Mouse (Mus musculus) kidney, embryonic 15.5 days (tissue): ENCODE measurements around the gene Ago1. TPM values are rescaled to one million over a fixed set of nuclear protein-coding genes. Genes with fewer than 3 reads are reported as not detected.
A peak's percentile ranks its signal among the peaks of the same experiment; 100 is the strongest.

Experiments used
- ATAC-seq: fragments of 200-750 bp; cut with Nextera tagmentation; replicated peaks from 2 replicates; pipeline ENCODE4 v1.8.0; 2017; ENCODE audit warnings: moderate TSS enrichment; ENCODE audit not compliant: low FRiP score
- H3K27ac ChIP-seq: fragments of 300-500 bp; sonication (generic); 2 replicates; pipeline ENCODE4 v1.5.1; 2015; ENCODE audit warnings: mild to moderate bottlenecking, inconsistent platforms
- H3K27me3 ChIP-seq: fragments of 300-500 bp; sonication (generic); 2 replicates; pipeline ENCODE4 v1.6.1; 2015; ENCODE audit warnings: inconsistent platforms
- H3K36me3 ChIP-seq: fragments of 300-500 bp; sonication (generic); 2 replicates; pipeline ENCODE4 v1.6.1; 2015; ENCODE audit warnings: inconsistent platforms
- H3K4me1 ChIP-seq: fragments of 300-500 bp; sonication (generic); 2 replicates; pipeline ENCODE4 v1.6.1; 2015; ENCODE audit warnings: inconsistent platforms
- H3K4me2 ChIP-seq: fragments of 300-500 bp; sonication (generic); 2 replicates; pipeline ENCODE4 v1.6.1; 2015; ENCODE audit warnings: moderate library complexity, mild to moderate bottlenecking, inconsistent platforms
- H3K4me3 ChIP-seq: fragments of 300-500 bp; sonication (generic); replicated peaks from 2 replicates; pipeline ENCODE4 v1.5.1; 2015; ENCODE audit warnings: mild to moderate bottlenecking, inconsistent platforms
- H3K9ac ChIP-seq: fragments of 300-500 bp; sonication (generic); 2 replicates; pipeline ENCODE4 v1.6.1; 2015; ENCODE audit warnings: mild to moderate bottlenecking, inconsistent platforms
- H3K9me3 ChIP-seq: fragments of 300-500 bp; sonication (generic); replicated peaks from 2 replicates; pipeline ENCODE4 v1.6.1; 2016; ENCODE audit warnings: inconsistent platforms
- WGBS: fragments of 180-500 bp; shearing (Covaris S2); methylation state at CpG from one replicate; pipeline ENCODE4 v1.1.7; 2015; ENCODE audit warnings: mixed read lengths; 5-methylcytosine and 5-hydroxymethylcytosine counted together
- polyA plus RNA-seq: library from polyadenylated mRNA; unstranded; fragments of >200 nt; fragmentation: Nextera tagmentation; extraction: Ambion mirVana; gene quantifications from 2 replicates; pipeline ENCODE4 v1.2.1, GENCODE M21; 2015

Ago1 gene
- 5.1 and 5.2 TPM in 2 replicates for polyA plus RNA-seq

DNA sequence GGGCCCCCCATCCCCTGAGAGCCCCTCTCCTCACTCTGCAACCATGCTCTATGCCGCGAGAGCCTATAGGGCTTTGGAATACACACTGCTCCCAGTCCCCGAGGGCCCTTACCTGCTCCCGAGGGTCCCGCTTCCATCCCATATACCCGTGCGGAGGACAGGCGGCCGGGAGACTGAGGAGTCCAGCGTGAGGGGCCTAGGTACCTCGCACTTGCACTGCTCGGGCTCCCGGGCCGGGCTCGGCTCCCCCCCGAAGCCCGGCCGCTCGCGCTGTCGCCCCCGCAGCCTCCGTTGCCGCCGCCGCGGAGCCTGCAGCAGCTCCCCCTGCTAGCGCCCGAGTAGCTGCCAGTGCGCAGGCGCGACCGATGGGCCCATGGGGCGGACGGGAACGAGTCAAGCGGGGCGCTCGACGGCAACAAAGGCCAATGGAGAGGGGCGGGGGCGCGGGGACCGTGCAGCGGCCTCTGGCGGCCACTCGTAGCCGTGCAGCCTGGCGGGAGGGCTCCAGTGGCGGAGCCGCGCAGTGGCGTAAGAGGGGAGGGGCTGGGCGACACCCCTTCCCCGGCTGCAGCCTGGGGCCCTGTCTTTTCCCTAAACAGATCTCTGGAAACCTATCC lies at the start of gene Ago1:
Gene Ago1, minus strand, starts transcription at position 299 of the 617 bp plus-strand sequence.
- WGBS = under 1% methylated on average over 53 of the region's 55 CpGs
- Histone ChIP-seq H3K27me3 (no peaks in the 10 kb centered on the region), H3K4me2 (peak within 1 kb of the TSS; percentile 80), H3K36me3 (no peaks in the 10 kb centered on the region), H3K4me3 (peak within 1 kb of the TSS; percentile 80), H3K9me3 (no peaks in the 10 kb centered on the region), H3K27ac (peak within 1 kb of the TSS; percentile 91), H3K4me1 (peaks cover 46% of the 10 kb centered on the region), H3K9ac (peak within 1 kb of the TSS; percentile 93)
- peak; percentile 88 for ATAC-seq

GRCm38 (mm10) chr4:126512308-126513066 lies 44.1 kb upstream of the Ago1 start:
- no peak overlapping the region for H3K4me2 ChIP-seq
- H3K4me3 ChIP-seq = no peak overlapping the region
- H3K27me3 ChIP-seq = no peaks in the 10 kb centered on the region
- H3K27ac ChIP-seq = no peak overlapping the region
- no peaks in the 10 kb centered on the region for H3K4me1 ChIP-seq
- 88% methylated on average over 6 of the region's 6 CpGs for WGBS
- no peak for ATAC-seq
- no peak overlapping the region for H3K9ac ChIP-seq
- H3K36me3 ChIP-seq = peaks cover 11% of the 10 kb centered on the region; the same call in 1 of the 2 replicates
- no peaks in the 10 kb centered on the region for H3K9me3 ChIP-seq

GRCm38 (mm10) chr4:126511013-126511412 lies 42.6 kb upstream of the Ago1 start:
- Histone ChIP-seq H3K9me3 (no peaks in the 10 kb centered on the region), H3K9ac (no peak overlapping the region), H3K27me3 (no peaks in the 10 kb centered on the region), H3K36me3 (peaks cover 11% of the 10 kb centered on the region; the same call in 1 of the 2 replicates), H3K4me2 (no peak overlapping the region), H3K4me1 (no peaks in the 10 kb centered on the region), H3K4me3 (no peak overlapping the region), H3K27ac (no peak overlapping the region)
- no peak for ATAC-seq
- 87% methylated on average over 5 of the region's 5 CpGs for WGBS

- H3K9me3 ChIP-seq = no peaks in the 10 kb centered on the region
- H3K4me2 ChIP-seq = no peak overlapping the region
- WGBS = 93% methylated on average over 2 of the region's 2 CpGs
- peaks cover 11% of the 10 kb centered on the region; the same call in 1 of the 2 replicates for H3K36me3 ChIP-seq
- H3K27me3 ChIP-seq = no peaks in the 10 kb centered on the region
- H3K4me1 ChIP-seq = no peaks in the 10 kb centered on the region
- ATAC-seq = no peak
- no peak overlapping the region for H3K27ac ChIP-seq
- H3K4me3 ChIP-seq = no peak overlapping the region
- H3K9ac ChIP-seq = no peak overlapping the region
Observed at GRCm38 (mm10) chr4:126509072-126509471, 40.7 kb upstream of the Ago1 start.

- 62% methylated on average over 14 of the region's 14 CpGs for WGBS
- ATAC-seq = no peak
- Histone ChIP-seq H3K9ac (no peak overlapping the region), H3K9me3 (no peaks in the 10 kb centered on the region), H3K4me2 (no peak overlapping the region), H3K27ac (no peak overlapping the region), H3K36me3 (peaks cover 11% of the 10 kb centered on the region; the same call in 1 of the 2 replicates), H3K4me3 (no peak overlapping the region), H3K4me1 (no peaks in the 10 kb centered on the region), H3K27me3 (no peaks in the 10 kb centered on the region)
Observed at GRCm38 (mm10) chr4:126508110-126508899, 39.9 kb upstream of the Ago1 start.

- 61% methylated on average over 8 of the region's 8 CpGs for WGBS
- H3K4me3 ChIP-seq = no peak overlapping the region
- no peak overlapping the region for H3K27ac ChIP-seq
- no peaks in the 10 kb centered on the region for H3K4me1 ChIP-seq
- H3K9me3 ChIP-seq = no peaks in the 10 kb centered on the region
- no peaks in the 10 kb centered on the region for H3K27me3 ChIP-seq
- no peaks in the 10 kb centered on the region for H3K36me3 ChIP-seq
- H3K9ac ChIP-seq = no peak overlapping the region
- no peak for ATAC-seq
- no peak overlapping the region for H3K4me2 ChIP-seq
Observed at GRCm38 (mm10) chr4:126502977-126503309, 34.6 kb upstream of the Ago1 start.

DNA sequence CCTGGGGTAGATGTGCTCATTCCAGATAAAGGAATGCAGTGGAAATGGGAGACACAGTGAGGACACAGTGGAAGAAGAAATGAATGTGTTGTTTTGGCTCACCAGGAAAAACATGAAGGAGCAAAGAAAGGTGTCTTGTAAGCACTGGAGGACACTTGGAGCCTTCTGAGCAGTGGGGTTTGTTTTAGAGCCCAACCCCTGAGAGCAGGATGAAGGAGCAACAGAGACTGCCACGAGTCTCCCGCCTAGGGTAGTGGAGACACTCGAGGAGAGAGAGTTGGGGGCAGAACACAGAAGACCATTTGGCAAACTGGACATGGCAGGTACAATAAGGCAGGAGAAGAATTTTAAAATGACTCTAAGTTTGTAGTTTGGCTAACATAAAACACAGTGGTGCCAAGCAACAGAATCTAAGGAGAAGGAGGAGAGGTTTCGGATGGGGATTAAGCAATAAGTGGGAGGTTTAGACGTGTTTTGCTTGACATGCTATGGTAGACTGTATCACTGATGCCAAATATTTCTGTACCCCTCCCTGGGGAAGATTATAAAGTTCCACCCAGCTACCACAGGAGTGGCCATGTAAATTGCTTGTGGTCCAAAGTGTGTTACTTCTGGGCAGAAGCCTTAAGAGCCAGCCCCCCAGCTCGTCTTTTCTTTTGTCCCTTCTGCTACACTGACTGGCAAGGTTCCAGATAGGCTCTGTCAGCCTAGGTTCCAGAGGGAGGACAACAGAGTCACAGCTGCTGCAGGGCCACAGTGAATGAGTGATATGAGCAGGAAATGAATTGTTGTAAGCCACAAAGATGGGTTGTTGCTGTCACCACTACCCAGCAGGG lies 34.0 kb upstream of the Ago1 start:
- Histone ChIP-seq H3K4me1 (no peaks in the 10 kb centered on the region), H3K4me2 (no peak overlapping the region), H3K9ac (no peak overlapping the region), H3K9me3 (no peaks in the 10 kb centered on the region), H3K4me3 (no peak overlapping the region), H3K36me3 (no peaks in the 10 kb centered on the region), H3K27me3 (no peaks in the 10 kb centered on the region), H3K27ac (no peak overlapping the region)
- WGBS = 75% methylated on average over 6 of the region's 6 CpGs
- ATAC-seq = no peak

DNA sequence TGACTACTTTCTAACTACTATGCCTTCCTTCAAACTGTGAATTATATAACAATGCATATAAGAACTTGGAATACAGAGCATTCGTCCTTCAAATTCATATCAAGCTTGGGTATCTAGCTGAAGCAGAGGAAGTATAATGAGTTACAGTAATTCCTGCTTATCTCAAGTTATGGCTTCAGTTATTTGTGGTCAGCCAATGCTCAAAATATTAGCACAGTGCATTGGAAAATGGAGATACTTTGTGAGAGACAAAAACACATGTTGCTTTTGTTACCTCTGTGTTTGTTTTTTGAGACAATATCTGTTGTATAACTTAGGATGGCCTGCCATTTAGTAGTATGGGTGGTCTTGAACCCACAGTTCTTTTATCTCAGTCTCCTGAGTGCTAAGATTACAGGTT lies 30.2 kb upstream of the Ago1 start:
- no peak for ATAC-seq
- no peaks in the 10 kb centered on the region for H3K36me3 ChIP-seq
- no peaks in the 10 kb centered on the region for H3K27me3 ChIP-seq
- WGBS = 84% methylated on average over 1 of the region's 1 CpGs
- no peak overlapping the region for H3K9ac ChIP-seq
- H3K4me3 ChIP-seq = no peak overlapping the region
- no peaks in the 10 kb centered on the region for H3K9me3 ChIP-seq
- no peak overlapping the region for H3K27ac ChIP-seq
- H3K4me1 ChIP-seq = 0 out of 2 replicates have a peak, but pooled peaks cover 3% of the 10 kb centered on the region
- H3K4me2 ChIP-seq = no peak overlapping the region

DNA sequence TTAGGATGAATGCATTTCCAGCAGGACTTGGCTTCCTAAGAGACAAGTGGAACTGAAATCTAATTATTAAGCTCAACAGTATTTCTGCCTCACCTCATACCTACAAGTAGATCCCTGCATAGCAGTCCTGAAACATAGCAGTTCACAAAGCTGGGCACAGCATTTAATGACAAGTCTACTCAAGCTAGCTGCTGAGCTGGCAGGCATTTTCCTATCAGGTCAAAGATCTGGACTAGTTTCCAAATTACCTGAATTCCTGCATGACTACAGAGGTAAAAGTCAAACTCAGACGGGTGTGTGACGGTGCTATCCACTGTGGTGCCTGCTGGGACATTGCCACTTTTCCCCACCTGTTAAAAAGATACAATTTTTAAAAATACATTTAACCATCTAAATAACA lies 28.6 kb upstream of the Ago1 start:
- ATAC-seq = no peak
- H3K4me1 ChIP-seq = 0 out of 2 replicates have a peak, but pooled peaks cover 3% of the 10 kb centered on the region
- 0 out of 2 replicates have a peak, but pooled peaks cover 4% of the 10 kb centered on the region for H3K36me3 ChIP-seq
- H3K27me3 ChIP-seq = no peaks in the 10 kb centered on the region
- H3K4me2 ChIP-seq = no peak overlapping the region
- no peaks in the 10 kb centered on the region for H3K9me3 ChIP-seq
- H3K9ac ChIP-seq = no peak overlapping the region
- 79% methylated on average over 2 of the region's 2 CpGs for WGBS
- H3K27ac ChIP-seq = no peak overlapping the region
- no peak overlapping the region for H3K4me3 ChIP-seq

DNA sequence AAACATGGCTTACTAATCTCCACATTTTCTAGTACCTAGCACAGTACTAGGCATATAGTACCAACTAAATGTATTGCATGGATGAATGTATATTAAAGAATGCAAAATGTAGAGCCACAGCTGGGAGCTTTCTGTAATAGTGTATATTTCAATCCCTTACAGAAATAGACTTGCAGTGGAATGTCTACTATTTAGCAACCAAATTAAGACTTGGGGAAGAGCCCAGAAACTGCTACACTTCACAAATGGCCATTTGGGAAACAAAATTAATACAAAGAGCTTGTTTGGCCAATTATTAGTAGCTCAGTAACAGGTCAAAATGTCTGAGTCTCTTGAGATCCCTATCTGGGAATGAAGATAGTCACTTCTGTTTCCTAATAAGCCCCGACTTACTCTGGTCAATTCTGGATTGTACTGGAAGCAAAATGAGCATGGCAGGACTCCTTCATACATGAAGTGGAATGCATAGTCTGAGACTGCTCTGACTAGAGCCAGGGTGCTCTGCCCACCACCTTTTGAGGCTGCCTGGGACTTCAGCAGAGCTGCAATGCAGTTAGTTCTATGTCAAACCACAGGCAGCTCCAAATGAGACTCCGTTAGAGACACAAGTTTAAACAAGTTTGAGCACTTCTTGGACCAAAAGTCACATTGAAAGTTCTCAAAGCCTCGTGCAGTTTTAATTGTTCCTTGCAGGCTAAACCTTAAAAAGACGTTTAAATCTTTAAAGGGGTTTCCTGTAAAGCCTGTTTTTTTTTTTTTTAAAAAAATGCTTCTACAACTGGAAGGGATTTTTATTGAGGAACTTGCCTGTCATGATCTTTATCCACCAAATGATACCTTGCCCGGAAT lies 27.8 kb upstream of the Ago1 start:
- H3K27ac ChIP-seq = no peak overlapping the region; the same call in 1 of the 2 replicates
- WGBS = 68% methylated on average over 5 of the region's 5 CpGs
- no peak overlapping the region for H3K4me2 ChIP-seq
- H3K4me3 ChIP-seq = no peak overlapping the region
- 0 out of 2 replicates have a peak, but pooled peaks cover 4% of the 10 kb centered on the region for H3K36me3 ChIP-seq
- 0 out of 2 replicates have a peak, but pooled peaks cover 3% of the 10 kb centered on the region for H3K4me1 ChIP-seq
- H3K27me3 ChIP-seq = no peaks in the 10 kb centered on the region
- no peak overlapping the region for H3K9ac ChIP-seq
- no peak for ATAC-seq
- no peaks in the 10 kb centered on the region for H3K9me3 ChIP-seq

DNA sequence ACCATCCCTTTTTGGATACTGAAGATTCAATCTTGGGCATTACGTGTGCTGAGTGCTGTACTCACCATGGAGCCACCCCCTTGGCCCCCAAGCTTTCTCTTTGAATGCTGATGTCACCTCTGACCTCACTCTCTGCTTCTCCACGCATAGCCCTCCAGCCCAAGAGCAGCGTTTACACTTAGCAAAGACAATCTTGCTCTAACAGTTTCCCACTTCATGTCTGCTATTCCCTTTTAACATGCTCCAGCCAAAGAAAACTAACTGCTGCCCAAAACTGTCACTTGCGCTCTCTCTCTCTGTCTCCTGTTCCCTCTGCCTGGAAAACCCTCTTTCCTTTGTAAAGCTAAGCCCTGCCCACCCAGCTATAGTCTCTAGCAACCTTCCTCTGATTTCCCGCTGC lies 27.1 kb upstream of the Ago1 start:
- Histone ChIP-seq H3K36me3 (0 out of 2 replicates have a peak, but pooled peaks cover 4% of the 10 kb centered on the region), H3K27me3 (no peaks in the 10 kb centered on the region), H3K4me2 (no peak overlapping the region), H3K4me1 (0 out of 2 replicates have a peak, but pooled peaks cover 3% of the 10 kb centered on the region), H3K4me3 (no peak overlapping the region), H3K9me3 (no peaks in the 10 kb centered on the region), H3K27ac (no peak overlapping the region), H3K9ac (no peak overlapping the region)
- 67% methylated on average over 5 of the region's 5 CpGs for WGBS
- ATAC-seq = no peak
